Mouse (Mus musculus) midbrain, embryonic 16.5 days (tissue): ENCODE measurements around the gene Haus7. TPM values are rescaled to one million over a fixed set of nuclear protein-coding genes. Genes with fewer than 3 reads are reported as not detected.

Experiments
- polyA plus RNA-seq: library from polyadenylated mRNA; unstranded; fragments of >200 nt; fragmentation: Nextera tagmentation; extraction: Ambion mirVana; gene quantifications from 2 replicates; pipeline ENCODE4 v1.2.1, GENCODE M21; 2015

Gene Haus7
- polyA plus RNA-seq, 1 experiment from 2014 or later: 70.9 TPM

Other genes with a start within 250 kb of the Haus7 start
- gene Xlr4b, start 244.7 kb downstream of the Haus7 start, polyA plus RNA-seq: 0.48 and 0.80 TPM in 2 replicates
- gene F8a, start 230.8 kb downstream of the Haus7 start, polyA plus RNA-seq: 35.1 and 37.5 TPM in 2 replicates
- gene Xlr4c, start 215.9 kb downstream of the Haus7 start, polyA plus RNA-seq: 0.32 TPM in 1 of 2 replicates, not detected in the other
- gene Xlr3c, start 193.7 kb downstream of the Haus7 start, polyA plus RNA-seq: not detected in 2 replicates
- gene Xlr5a, start 166.1 kb downstream of the Haus7 start, polyA plus RNA-seq: not detected in 2 replicates
- gene Xlr5c, start 166.1 kb downstream of the Haus7 start, polyA plus RNA-seq: not detected in 2 replicates
- gene Gm45015, start 122.2 kb downstream of the Haus7 start, polyA plus RNA-seq: not detected in 2 replicates
- 10.8 and 11.0 TPM in 2 replicates for gene Zfp275, start 116.4 kb downstream of the Haus7 start, polyA plus RNA-seq
- gene Gm18336, start 60.3 kb downstream of the Haus7 start, polyA plus RNA-seq: 0.08 and 0.11 TPM in 2 replicates
- gene Zfp92, start 47.9 kb downstream of the Haus7 start, polyA plus RNA-seq: 2.2 and 2.5 TPM in 2 replicates
- not detected in 2 replicates for gene Trex2, start 23.7 kb downstream of the Haus7 start, polyA plus RNA-seq
- gene Bgn, start 24.6 kb upstream of the Haus7 start, polyA plus RNA-seq: 16.5 and 17.9 TPM in 2 replicates
- gene Atp2b3, start 44.0 kb upstream of the Haus7 start, polyA plus RNA-seq: 7.9 and 8.0 TPM in 2 replicates
- 0.21 and 0.22 TPM in 2 replicates for gene Dusp9, start 180.4 kb upstream of the Haus7 start, polyA plus RNA-seq
- gene Pnck, start 201.1 kb upstream of the Haus7 start, polyA plus RNA-seq: 197 and 208 TPM in 2 replicates
- 6.6 and 7.3 TPM in 2 replicates for gene Slc6a8, start 214.1 kb upstream of the Haus7 start, polyA plus RNA-seq